Mouse (Mus musculus) spleen, adult 2 months (tissue): Measurements from ENCODE around the gene Scn3b. TPM values are rescaled to one million over a fixed set of nuclear protein-coding genes. Genes with fewer than 3 reads are reported as not detected.

Experiments used
- DNase-seq, 2 experiments: peaks; one replicate each; pipeline versions ENCODE4 v3.0.0 to v3.0.0-alpha.2; 2012 to 2021; ENCODE audit warnings: low spot score in 2 of 2, low read depth in 1 of 2
- H3K27ac ChIP-seq: fragments of 200-500 bp; 2 replicates; pipeline ENCODE4 v1.5.1; 2012; ENCODE audit warnings: low read length, inconsistent platforms; ENCODE audit not compliant: insufficient read depth
- H3K27me3 ChIP-seq: fragments of 200-500 bp; 2 replicates; pipeline ENCODE4 v1.6.1; 2012; ENCODE audit warnings: mild to moderate bottlenecking, moderate library complexity, low read length, inconsistent platforms; ENCODE audit not compliant: control insufficient read depth, insufficient read depth
- H3K36me3 ChIP-seq: fragments of 200-500 bp; 2 replicates; pipeline ENCODE4 v1.6.1; 2012; ENCODE audit warnings: mild to moderate bottlenecking, low read length, inconsistent platforms; ENCODE audit not compliant: control insufficient read depth, insufficient read depth
- H3K4me1 ChIP-seq: fragments of 200-500 bp; 2 replicates; pipeline ENCODE4 v1.6.1; 2011; ENCODE audit warnings: inconsistent platforms; ENCODE audit not compliant: control insufficient read depth, insufficient read depth, insufficient read length
- H3K4me3 ChIP-seq: fragments of 200-500 bp; 2 replicates; pipeline ENCODE4 v1.5.1; 2011; ENCODE audit warnings: mild to moderate bottlenecking, inconsistent platforms; ENCODE audit not compliant: insufficient read depth, insufficient read length; ENCODE audit errors: extremely low read depth
- CTCF ChIP-seq: fragments of 200-500 bp; IDR thresholded peaks from 2 replicates; pipeline ENCODE4 v1.5.1; 2011; ENCODE audit warnings: mild to moderate bottlenecking, inconsistent platforms; ENCODE audit not compliant: insufficient read depth, insufficient read length, insufficient replicate concordance; ENCODE audit errors: extremely low read depth
- POLR2A ChIP-seq: fragments of 200-500 bp; IDR thresholded peaks from 2 replicates; pipeline ENCODE4 v1.6.1; 2011; ENCODE audit warnings: low read depth, low read length, inconsistent platforms
- WGBS: fragments of 180-500 bp; shearing (Covaris S2); methylation state at CpG from one replicate; pipeline ENCODE4 v1.1.7; 2018; 5-methylcytosine and 5-hydroxymethylcytosine counted together
- polyA plus RNA-seq: library from polyadenylated mRNA; depleted of rRNA; stranded (reverse); fragments of >200 nt; gene quantifications from 2 replicates; pipeline ENCODE4 v1.2.3, GENCODE M21; 2012

The Scn3b gene
- polyA plus RNA-seq, 1 experiment = 0.26 TPM

DNA sequence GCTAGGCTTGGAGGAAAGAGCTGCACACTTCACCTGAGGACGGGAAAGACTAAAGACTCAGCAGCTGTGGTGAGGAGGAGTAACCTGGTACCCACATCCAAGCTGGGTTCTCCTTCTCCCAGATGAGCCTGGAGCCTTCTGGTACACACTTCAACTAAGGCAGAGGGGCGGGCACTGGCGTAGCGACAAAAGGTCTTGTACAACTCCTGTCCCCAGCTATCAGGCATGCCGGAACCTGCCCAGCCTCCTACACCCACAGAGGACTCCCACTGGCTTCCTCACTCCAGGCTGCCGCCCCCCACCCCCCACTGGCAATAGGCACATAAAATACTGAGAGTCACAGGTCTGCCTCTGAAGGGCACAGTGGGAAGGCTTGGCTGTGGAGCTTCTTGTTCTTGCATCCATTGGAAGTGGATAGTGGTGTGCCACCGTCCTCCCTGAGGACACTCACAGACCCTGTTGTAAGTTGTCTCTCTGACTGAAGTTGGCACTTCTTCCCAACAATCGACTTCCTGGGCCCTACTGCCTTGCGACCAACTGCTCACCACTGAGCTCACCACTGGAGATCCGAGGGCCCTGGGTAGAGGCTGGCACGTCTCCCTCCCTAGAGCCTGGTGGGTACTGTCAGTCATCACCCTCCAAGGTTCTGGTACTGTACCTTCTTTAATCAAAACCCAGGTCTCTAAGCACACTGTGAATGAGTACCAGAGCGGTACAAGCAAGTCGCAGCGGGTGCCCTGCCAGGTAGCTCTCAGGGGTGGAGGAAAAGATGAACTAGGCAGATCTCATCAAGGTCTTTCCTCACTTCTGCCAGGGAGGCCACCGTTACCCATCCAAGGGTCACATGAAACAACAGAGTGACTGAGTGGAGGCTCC is 62.6 kb downstream of the Scn3b start:
- no peak overlapping the region for H3K27ac ChIP-seq
- H3K27me3 ChIP-seq = no peaks in the 10 kb centered on the region
- WGBS = 94% methylated on average over 15 of the region's 15 CpGs
- TF ChIP-seq CTCF (no peak), POLR2A (no peak)
- H3K36me3 ChIP-seq = no peaks in the 10 kb centered on the region
- H3K4me1 ChIP-seq = no peaks in the 10 kb centered on the region
- no peak overlapping the region for H3K4me3 ChIP-seq
- DNase-seq = no peak

DNA sequence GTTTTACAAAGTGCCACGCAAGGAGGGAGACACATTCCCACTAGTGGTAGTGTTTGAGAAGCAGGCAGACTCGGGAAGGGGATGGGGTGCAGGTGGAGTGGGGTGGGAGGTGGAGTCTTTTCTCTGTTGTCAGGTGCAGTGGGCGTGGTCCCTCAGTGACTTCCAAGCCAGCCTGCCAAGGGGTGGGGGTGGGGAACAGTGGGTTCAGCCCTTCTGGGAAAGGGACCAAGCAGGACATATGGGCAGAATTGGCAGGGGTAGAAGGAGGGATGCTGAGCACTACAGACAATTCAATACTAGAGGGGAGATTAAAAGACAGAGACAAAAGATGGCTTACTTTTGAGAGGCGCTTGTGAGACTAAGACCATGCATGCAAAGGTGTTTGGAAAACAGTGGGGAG is 63.3 kb downstream of the Scn3b start:
- 88% methylated on average over 4 of the region's 4 CpGs for WGBS
- Histone ChIP-seq H3K4me3 (no peak overlapping the region), H3K27ac (no peak overlapping the region), H3K4me1 (no peaks in the 10 kb centered on the region), H3K36me3 (no peaks in the 10 kb centered on the region), H3K27me3 (no peaks in the 10 kb centered on the region)
- TF ChIP-seq CTCF (no peak), POLR2A (no peak)
- DNase-seq = no peak

GRCm38 (mm10) chr9:40332731-40333648 is 64.0 kb downstream of the Scn3b start:
- Histone ChIP-seq H3K27me3 (no peaks in the 10 kb centered on the region), H3K4me1 (no peaks in the 10 kb centered on the region), H3K36me3 (no peaks in the 10 kb centered on the region), H3K27ac (no peak overlapping the region), H3K4me3 (no peak overlapping the region)
- WGBS = 91% methylated on average over 31 of the region's 31 CpGs
- DNase-seq = no peak
- TF ChIP-seq POLR2A = no peak
- no peak for TF ChIP-seq CTCF

- Histone ChIP-seq H3K27me3 (no peaks in the 10 kb centered on the region), H3K27ac (no peak overlapping the region), H3K4me3 (no peak overlapping the region), H3K36me3 (no peaks in the 10 kb centered on the region), H3K4me1 (no peaks in the 10 kb centered on the region)
- peak; percentile 81; the same call in 1 of the 2 replicates for TF ChIP-seq CTCF
- no peak for TF ChIP-seq POLR2A
- WGBS = 59% methylated on average over 9 of the region's 9 CpGs
- peak; percentile 29 to 59 for DNase-seq
Observed at GRCm38 (mm10) chr9:40333649-40334396, 64.8 kb downstream of the Scn3b start.

- 82% methylated on average over 2 of the region's 2 CpGs for WGBS
- no peak for DNase-seq
- H3K4me3 ChIP-seq = no peak overlapping the region
- H3K36me3 ChIP-seq = no peaks in the 10 kb centered on the region
- no peak overlapping the region for H3K27ac ChIP-seq
- TF ChIP-seq CTCF = no peak
- TF ChIP-seq POLR2A = no peak
- H3K4me1 ChIP-seq = no peaks in the 10 kb centered on the region
- H3K27me3 ChIP-seq = no peaks in the 10 kb centered on the region
Observed at GRCm38 (mm10) chr9:40334617-40335016, 65.6 kb downstream of the Scn3b start.

- TF ChIP-seq CTCF (no peak), POLR2A (no peak)
- no peaks in the 10 kb centered on the region for H3K36me3 ChIP-seq
- DNase-seq = no peak
- H3K4me1 ChIP-seq = no peaks in the 10 kb centered on the region
- no peak overlapping the region for H3K27ac ChIP-seq
- H3K27me3 ChIP-seq = no peaks in the 10 kb centered on the region
- H3K4me3 ChIP-seq = no peak overlapping the region
- 76% methylated on average over 5 of the region's 5 CpGs for WGBS
Observed at GRCm38 (mm10) chr9:40336701-40337100, 67.7 kb downstream of the Scn3b start.
